Mouse (Mus musculus): ENCODE data around the gene Mfsd7a.

The Mfsd7a gene

GRCm38 (mm10) chr5:108431196-108431595 lies 17.5 kb downstream of the Mfsd7a start:
- no peak for DNase-seq

- DNase-seq: peak; percentile 23
These were observed 21.5 kb downstream of the Mfsd7a start for GRCm38 (mm10) chr5:108427186-108427585.

GRCm38 (mm10) chr5:108423427-108423826 lies 25.3 kb downstream of the Mfsd7a start:
- no peak for DNase-seq

GRCm38 (mm10) chr5:108422741-108423140 lies 25.9 kb downstream of the Mfsd7a start:
- no peak for DNase-seq

- DNase-seq: no peak
These were observed 34.0 kb downstream of the Mfsd7a start for GRCm38 (mm10) chr5:108414711-108415110.

GRCm38 (mm10) chr5:108406977-108407376 lies 41.7 kb downstream of the Mfsd7a start:
- no peak for DNase-seq

- DNase-seq: no peak
These were observed 43.2 kb downstream of the Mfsd7a start for GRCm38 (mm10) chr5:108405460-108405859.

- no peak for DNase-seq
These were observed 45.2 kb downstream of the Mfsd7a start for GRCm38 (mm10) chr5:108403453-108403852.
